Mouse (Mus musculus): Measurements from ENCODE around the gene Stat3.

GRCm38 (mm10) chr11:100931254-100931921 is 8.0 kb downstream of the Stat3 start:
- TF ChIP-seq MAX (IDR thresholded peaks at IDR 0.05; ENCODE audit: low read length) (peak; percentile 74), NELFE (IDR thresholded peaks at IDR 0.05; ENCODE audit: low read depth, low read length) (no peak), MAZ (IDR thresholded peaks at IDR 0.05; ENCODE audit: low read depth, low read length) (no peak; the same call in 1 of the 2 replicates), ZNF384 (IDR thresholded peaks at IDR 0.05; ENCODE audit: low read depth, low read length) (peak; percentile 90), POLR2A (IDR thresholded peaks at IDR 0.05; ENCODE audit: low read depth, low read length) (peak; percentile 60), CTCF (conservative IDR thresholded peaks at IDR 0.05 in 1 of 2, IDR thresholded peaks at IDR 0.05 in 1 of 2; ENCODE audit: low read depth in 2 of 2, low read length in 2 of 2) (no peak), E2F4 (IDR thresholded peaks at IDR 0.05; ENCODE audit: insufficient replicate concordance, low read depth, low read length) (no peak), BHLHE40 (IDR thresholded peaks at IDR 0.05; ENCODE audit: low read depth, low read length) (peak; percentile 81), MEF2A (IDR thresholded peaks at IDR 0.05; ENCODE audit: borderline replicate concordance, low read depth, low read length) (peak; percentile 84), POLR2AphosphoS2 (IDR thresholded peaks at IDR 0.05; ENCODE audit: low read depth, low read length) (no peak; the same call in 1 of the 2 replicates)

All from CH12.LX (cell line).